Mouse (Mus musculus) limb, embryonic 15.5 days (tissue): Measurements from ENCODE around the gene Rexo1. TPM values are rescaled to one million over a fixed set of nuclear protein-coding genes. Genes with fewer than 3 reads are reported as not detected.

Experiments
- ATAC-seq: fragments of 200-750 bp; cut with Nextera tagmentation; 2 replicates; pipeline ENCODE4 v1.8.0; 2017; ENCODE audit warnings: low read depth, moderate TSS enrichment; ENCODE audit not compliant: insufficient number of reproducible peaks, low FRiP score, low TSS enrichment
- H3K27ac ChIP-seq: fragments of 300-500 bp; sonication (generic); 2 replicates; pipeline ENCODE4 v1.5.1; 2015; ENCODE audit warnings: moderate library complexity, mild to moderate bottlenecking, inconsistent platforms
- H3K27me3 ChIP-seq: fragments of 300-500 bp; sonication (generic); 2 replicates; pipeline ENCODE4 v1.6.1; 2015; ENCODE audit warnings: inconsistent platforms
- H3K36me3 ChIP-seq: fragments of 300-500 bp; sonication (generic); 2 replicates; pipeline ENCODE4 v1.6.1; 2015; ENCODE audit warnings: inconsistent platforms
- H3K4me1 ChIP-seq: fragments of 300-500 bp; sonication (generic); 2 replicates; pipeline ENCODE4 v1.6.1; 2015; ENCODE audit warnings: inconsistent platforms
- H3K4me2 ChIP-seq: fragments of 300-500 bp; sonication (generic); 2 replicates; pipeline ENCODE4 v1.6.1; 2015; ENCODE audit warnings: mild to moderate bottlenecking, inconsistent platforms
- H3K4me3 ChIP-seq: fragments of 300-500 bp; sonication (generic); 2 replicates; pipeline ENCODE4 v1.5.1; 2015; ENCODE audit warnings: mild to moderate bottlenecking, inconsistent platforms
- H3K9ac ChIP-seq: fragments of 300-500 bp; sonication (generic); 2 replicates; pipeline ENCODE4 v1.6.1; 2015; ENCODE audit warnings: inconsistent platforms
- H3K9me3 ChIP-seq: fragments of 300-500 bp; sonication (generic); 2 replicates; pipeline ENCODE4 v1.6.1; 2016; ENCODE audit warnings: inconsistent platforms
- WGBS: fragments of 180-500 bp; shearing (Covaris S2); methylation state at CpG from one replicate; pipeline ENCODE4 v1.1.7; 2015; 5-methylcytosine and 5-hydroxymethylcytosine counted together
- polyA plus RNA-seq: library from polyadenylated mRNA; unstranded; fragments of >200 nt; fragmentation: Nextera tagmentation; extraction: Ambion mirVana; gene quantifications from 2 replicates; pipeline ENCODE4 v1.2.1, GENCODE M21; 2015

The Rexo1 gene
- polyA plus RNA-seq, 1 experiment from 2014 or later, result 22.5 TPM

DNA sequence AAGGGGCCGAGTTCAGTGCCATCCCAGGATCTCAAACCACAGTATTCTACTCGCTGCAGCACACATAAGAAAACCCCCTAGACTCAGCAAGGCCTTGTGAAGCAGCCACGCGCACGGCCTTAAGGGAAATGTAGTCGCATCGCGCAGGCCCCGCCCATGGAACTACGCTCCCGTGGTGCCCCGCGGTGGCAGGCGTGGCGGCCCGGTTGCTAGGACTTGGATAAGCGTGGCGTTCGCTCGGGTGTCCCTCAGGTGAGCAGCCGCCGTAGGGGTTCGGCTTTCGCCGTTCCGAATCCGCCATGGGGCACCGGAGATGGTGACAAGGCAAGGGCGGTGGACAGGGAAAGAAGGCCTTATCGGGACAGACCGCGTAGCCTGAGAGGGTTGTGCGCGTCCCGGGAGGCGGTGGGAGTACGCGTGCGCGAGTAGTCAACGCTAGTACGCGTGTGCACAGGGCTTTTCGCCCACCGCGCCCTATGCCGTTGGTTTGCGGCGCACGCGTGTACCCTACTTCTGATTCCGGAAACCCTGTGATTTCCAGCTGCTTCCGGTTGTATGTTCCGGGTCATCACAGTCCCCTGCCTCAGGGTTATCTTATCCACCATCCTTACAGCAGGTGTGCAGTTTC is 41.5 kb upstream of the Rexo1 start, which contains the start of the genes Scamp4 and Adat3:
Gene Scamp4 (plus strand): TSS at position 175 of the 628 bp plus-strand sequence.
Gene Adat3 (plus strand): TSS at position 183 of the 628 bp plus-strand sequence.
- Histone ChIP-seq H3K36me3 (peaks cover 23% of the 10 kb centered on the region), H3K9ac (peak within 1 kb of the TSS; percentile 48), H3K4me3 (peak within 1 kb of the TSS; percentile 77), H3K9me3 (no peaks in the 10 kb centered on the region), H3K27me3 (no peaks in the 10 kb centered on the region), H3K4me2 (peak within 1 kb of the TSS; percentile 64), H3K27ac (peak within 1 kb of the TSS; percentile 91), H3K4me1 (peaks cover 18% of the 10 kb centered on the region)
- under 1% methylated on average over 52 of the region's 54 CpGs for WGBS
- peak; percentile 92 for ATAC-seq

DNA sequence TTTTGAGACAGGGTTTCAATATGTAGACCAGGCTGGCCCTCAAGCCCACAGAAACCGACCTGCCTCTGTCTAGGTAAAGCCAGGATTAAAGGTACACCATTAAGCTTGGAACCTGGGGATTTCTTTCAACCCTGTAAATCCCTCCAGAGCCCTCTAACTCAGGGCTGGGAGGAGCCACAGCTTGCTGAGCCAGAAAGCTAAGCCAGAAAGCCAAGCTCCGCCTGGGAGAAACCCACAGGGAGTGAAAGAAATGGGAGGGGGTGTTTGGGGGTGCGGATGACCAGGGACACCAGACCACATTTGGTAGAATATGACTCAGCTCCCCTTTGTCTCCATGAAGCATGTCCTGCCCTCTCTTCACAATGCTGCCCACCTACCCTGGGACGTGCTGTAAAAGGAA is 35.0 kb upstream of the Rexo1 start:
- no peak for ATAC-seq
- 41% methylated on average over 4 of the region's 4 CpGs for WGBS
- Histone ChIP-seq H3K4me1 (no peaks in the 10 kb centered on the region), H3K9ac (no peak overlapping the region), H3K4me2 (no peak overlapping the region), H3K4me3 (no peak overlapping the region), H3K36me3 (no peaks in the 10 kb centered on the region), H3K27ac (no peak overlapping the region), H3K9me3 (no peaks in the 10 kb centered on the region), H3K27me3 (no peaks in the 10 kb centered on the region)

DNA sequence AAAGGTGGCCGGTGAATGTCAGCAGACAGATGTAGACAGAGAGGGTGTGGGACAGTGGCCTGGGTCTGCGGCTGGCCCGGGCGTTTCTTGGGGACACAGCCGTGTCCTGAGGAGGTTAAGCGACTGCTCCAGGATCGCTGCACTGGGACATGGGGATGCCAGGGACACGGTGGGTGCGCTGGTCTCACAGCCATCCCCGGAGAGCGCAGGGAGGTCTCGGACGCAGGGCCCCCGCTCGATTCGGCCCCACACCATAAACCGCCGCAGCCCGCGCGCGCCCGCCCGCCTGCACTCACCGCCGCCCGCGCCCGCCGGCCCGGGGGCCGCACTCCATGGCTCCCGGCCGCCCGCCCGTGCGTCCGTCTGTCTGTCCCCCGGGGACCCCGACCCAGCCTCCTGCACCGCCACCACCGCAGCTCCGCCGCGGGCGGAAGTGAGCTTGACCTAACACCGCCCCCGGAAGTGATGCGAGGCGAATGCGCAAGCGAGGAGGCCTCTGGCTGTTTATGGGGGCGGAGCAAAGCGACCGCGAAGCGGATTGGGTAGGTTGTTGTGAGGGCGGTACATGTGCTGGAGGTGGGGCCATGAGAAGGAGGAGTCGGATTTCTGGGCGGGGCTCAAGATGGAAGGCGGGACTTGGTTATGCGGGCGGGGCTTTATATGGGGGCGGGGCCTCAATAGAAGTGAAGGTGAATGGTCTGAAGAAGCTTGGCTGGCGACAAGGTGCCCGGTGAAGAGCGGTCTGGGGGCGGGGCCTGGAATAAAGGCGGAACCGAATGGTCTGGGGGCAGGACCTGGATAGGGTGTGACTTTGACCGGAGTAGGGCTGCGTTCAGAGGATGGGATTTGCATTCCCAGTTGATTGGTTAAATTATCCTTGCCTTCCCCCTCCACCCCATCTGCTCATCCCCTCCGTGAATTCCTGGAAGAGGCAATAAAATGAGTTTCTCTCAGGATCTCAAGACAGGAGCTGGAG is 28.8 kb upstream of the Rexo1 start, which contains the start of gene Abhd17a:
Gene Abhd17a (minus strand): TSS at position 463 of the 976 bp plus-strand sequence.
- ATAC-seq, result peak; percentile 94

DNA sequence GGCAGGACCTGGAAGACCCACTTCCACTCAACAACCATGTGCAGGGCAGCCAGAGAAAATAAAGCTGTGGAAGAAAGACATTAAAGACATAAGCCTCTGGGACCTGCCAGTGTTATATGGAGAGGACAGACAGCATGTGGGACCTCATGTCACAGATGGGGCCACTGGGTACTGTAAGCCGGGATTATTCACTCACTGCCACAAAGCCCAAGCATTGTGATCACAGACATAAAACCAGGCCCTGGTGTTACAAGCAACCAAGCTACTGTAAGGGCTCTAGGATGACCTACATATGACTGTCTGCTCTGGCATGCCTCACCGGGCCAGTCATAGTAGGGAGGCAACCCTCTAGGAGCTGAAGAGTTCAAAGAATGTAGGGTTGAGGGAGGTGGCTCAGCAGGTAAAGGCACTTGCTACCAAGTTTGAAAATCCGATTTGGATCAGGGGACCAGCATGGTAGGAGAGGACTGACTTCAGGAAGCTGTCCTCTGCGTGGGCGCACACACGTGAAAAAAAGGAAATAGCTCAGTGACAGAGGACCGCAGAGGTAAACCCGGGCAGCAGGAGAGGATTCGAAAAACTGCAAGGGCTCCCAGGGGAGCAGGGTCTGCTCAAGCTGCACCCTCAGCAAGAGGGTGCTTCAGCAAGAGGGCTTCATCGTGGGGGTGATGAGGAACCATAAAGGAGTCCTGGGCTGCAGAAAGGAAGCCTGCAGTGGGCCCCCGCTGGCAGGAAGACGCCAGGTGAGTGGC is 27.9 kb upstream of the Rexo1 start:
- Histone ChIP-seq H3K4me3 (peak overlapping the region; percentile 93), H3K9me3 (no peaks in the 10 kb centered on the region), H3K9ac (peak overlapping the region; percentile 93), H3K36me3 (peaks cover 21% of the 10 kb centered on the region), H3K4me1 (peaks cover 42% of the 10 kb centered on the region), H3K27me3 (no peaks in the 10 kb centered on the region), H3K27ac (peak overlapping the region; percentile 79), H3K4me2 (peak overlapping the region; percentile 93)
- WGBS, result 15% methylated on average over 12 of the region's 12 CpGs
- ATAC-seq, result no peak

More for the DNA sequence above, 28.8 kb upstream of the Rexo1 start, which contains the start of gene Abhd17a:
- no peaks in the 10 kb centered on the region for H3K9me3 ChIP-seq
- WGBS, result under 1% methylated on average over 71 of the region's 73 CpGs
- H3K27me3 ChIP-seq, result no peaks in the 10 kb centered on the region
- peak within 1 kb of the TSS; percentile 93 for H3K4me3 ChIP-seq
- H3K36me3 ChIP-seq, result peaks cover 15% of the 10 kb centered on the region
- H3K9ac ChIP-seq, result peak within 1 kb of the TSS; percentile 93
- peak within 1 kb of the TSS; percentile 93 for H3K4me2 ChIP-seq
- H3K27ac ChIP-seq, result peak within 1 kb of the TSS; percentile 79
- peaks cover 34% of the 10 kb centered on the region for H3K4me1 ChIP-seq

DNA sequence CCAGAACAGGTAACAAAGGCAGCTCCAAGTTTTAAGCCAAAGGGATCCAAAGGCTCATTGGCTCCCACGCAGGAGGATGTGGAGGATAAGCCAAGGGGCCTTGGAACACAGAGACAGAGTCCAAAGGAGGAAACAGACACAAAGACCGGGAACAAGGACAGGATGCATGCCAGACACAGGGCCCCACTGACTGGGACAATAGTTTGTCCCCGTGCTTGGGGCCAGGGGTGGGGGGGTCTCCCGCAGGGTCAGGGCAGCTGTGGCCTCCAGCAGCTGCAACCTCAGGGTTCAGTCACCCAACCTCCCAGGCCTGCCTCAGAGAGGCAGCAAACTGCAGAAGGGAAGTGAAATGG is 25.9 kb upstream of the Rexo1 start:
- Histone ChIP-seq H3K4me1 (peaks cover 51% of the 10 kb centered on the region), H3K36me3 (peaks cover 39% of the 10 kb centered on the region), H3K4me2 (no peak overlapping the region), H3K27ac (peak overlapping the region; percentile 60), H3K9ac (0 out of 2 replicates have a peak overlapping the region, but pooled peaks have one; percentile 26), H3K4me3 (0 out of 2 replicates have a peak overlapping the region, but pooled peaks have one; percentile 1), H3K27me3 (no peaks in the 10 kb centered on the region), H3K9me3 (no peaks in the 10 kb centered on the region)
- WGBS, result 45% methylated on average over 4 of the region's 4 CpGs
- ATAC-seq, result no peak

DNA sequence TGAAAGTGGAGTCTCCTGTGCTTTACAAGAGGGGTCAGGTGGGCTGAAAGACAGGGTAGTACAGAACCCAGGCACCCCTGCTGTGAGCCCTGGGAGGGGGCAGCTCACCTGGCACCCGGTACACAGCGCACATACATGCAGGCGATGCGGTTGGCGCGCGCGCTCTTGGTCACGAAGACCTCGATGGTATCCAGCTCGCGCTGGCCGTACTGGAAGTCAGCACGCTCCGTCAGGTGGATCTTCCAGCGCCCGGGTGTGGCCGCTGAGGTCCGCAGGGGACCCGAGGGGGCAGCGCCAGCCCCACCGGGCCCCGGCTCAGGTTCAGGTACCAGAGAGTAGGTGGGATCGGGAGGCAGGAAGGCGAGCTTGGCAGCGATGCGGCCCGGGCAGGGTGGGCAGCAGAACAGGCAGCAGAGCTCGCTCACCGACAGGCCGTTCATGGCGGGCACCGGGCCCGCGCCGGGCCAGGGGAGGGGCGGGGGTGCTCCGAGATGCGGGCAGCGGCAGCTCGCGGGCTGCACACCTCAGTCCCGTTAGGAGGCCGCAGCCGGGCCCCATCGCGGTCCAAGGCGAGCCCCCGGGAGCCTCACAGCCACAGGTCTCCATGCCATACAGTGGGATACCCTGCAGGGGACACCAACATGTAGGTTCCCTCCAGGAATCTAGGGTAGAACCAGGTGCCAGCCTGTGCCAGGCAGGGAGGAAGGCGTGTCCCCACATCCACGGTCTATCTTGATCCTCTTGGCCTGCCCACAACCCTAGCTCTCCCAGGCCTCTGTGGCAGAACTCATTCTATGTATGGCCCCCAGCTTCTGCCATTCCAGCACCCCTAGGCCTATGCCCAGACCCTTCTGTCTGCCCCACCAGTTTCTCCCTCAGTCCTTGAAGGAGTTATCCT is 25.3 kb upstream of the Rexo1 start:
- Histone ChIP-seq H3K4me1 (peaks cover 51% of the 10 kb centered on the region), H3K27ac (peak overlapping the region; percentile 60), H3K4me3 (peak overlapping the region; percentile 1), H3K27me3 (no peaks in the 10 kb centered on the region), H3K4me2 (no peak overlapping the region), H3K9me3 (no peaks in the 10 kb centered on the region), H3K9ac (0 out of 2 replicates have a peak overlapping the region, but pooled peaks have one; percentile 26), H3K36me3 (peaks cover 42% of the 10 kb centered on the region)
- no peak for ATAC-seq
- WGBS, result 93% methylated on average over 40 of the region's 51 CpGs

DNA sequence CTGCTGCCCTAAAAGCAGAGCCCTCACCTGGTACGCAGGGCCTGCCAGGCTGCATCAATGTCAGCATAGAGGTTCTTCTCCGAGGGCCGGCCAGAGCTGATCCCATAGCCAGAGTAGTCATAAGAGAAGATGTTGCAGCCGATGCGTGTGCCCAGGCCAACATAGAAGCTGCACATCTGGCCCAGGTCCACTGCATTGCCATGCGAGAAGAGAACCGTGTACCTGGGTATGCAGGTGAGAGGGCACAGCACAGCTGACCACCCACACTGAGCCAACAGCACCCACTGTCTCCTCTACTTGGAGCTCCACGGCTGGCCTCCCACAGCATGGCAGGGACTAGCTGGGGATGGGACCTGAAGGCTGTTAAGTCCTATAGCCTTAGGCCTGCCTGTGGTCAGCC is 24.2 kb upstream of the Rexo1 start:
- H3K27ac ChIP-seq, result no peak overlapping the region; the same call in 1 of the 2 replicates
- no peaks in the 10 kb centered on the region for H3K27me3 ChIP-seq
- H3K9me3 ChIP-seq, result no peaks in the 10 kb centered on the region
- ATAC-seq, result no peak
- 92% methylated on average over 8 of the region's 8 CpGs for WGBS
- peaks cover 49% of the 10 kb centered on the region for H3K4me1 ChIP-seq
- H3K4me3 ChIP-seq, result peak overlapping the region; percentile 1; the same call in 1 of the 2 replicates
- no peak overlapping the region for H3K4me2 ChIP-seq
- 0 out of 2 replicates have a peak overlapping the region, but pooled peaks have one; percentile 2 for H3K9ac ChIP-seq
- peaks cover 45% of the 10 kb centered on the region for H3K36me3 ChIP-seq

DNA sequence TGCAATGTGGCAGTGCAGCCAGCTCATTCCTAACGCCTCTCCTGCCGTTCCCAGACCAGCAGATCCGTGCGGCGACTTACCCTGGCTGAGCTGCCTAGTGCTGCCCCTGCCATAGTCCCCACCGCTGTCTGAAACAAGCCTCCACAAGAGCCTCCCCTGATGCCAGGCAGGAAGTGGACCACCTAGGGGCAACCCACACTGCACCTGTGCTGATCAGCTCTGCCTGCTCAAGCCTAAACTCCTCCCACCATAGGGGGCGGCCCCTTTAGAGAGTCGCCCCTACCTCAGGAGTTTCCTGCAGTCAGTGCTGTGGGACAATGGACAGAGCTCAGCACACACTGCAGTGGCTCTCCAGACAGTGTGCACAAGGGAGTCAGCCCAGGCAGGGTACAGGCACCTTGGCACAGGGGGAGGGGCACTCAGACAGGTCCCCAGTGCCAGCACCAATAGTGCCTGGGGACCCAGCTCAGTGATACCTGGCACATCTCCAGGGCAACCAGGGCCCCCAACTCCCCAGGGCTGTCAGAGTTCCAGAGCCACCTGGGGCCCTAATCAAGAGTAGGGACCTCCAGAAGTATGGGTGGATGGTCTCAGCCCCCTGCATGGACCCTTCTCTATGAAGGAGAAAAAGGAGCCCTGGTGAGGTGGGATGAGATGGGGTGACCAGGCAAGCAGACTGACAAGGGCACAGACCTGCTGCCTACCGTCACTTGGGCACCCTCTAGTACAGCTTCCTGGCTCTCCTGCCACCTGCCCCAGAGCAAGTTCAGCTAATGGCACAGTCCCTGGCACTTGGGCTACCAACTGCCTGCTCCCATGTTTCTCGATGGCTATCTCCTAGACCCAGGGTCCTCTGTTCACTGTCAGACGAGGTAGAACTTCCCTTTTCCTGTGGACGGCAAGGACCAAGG is 23.5 kb upstream of the Rexo1 start:
- Histone ChIP-seq H3K27me3 (no peaks in the 10 kb centered on the region), H3K27ac (peak overlapping the region; percentile 39), H3K4me3 (no peak overlapping the region), H3K9me3 (no peaks in the 10 kb centered on the region), H3K9ac (0 out of 2 replicates have a peak overlapping the region, but pooled peaks have one; percentile 2), H3K36me3 (peaks cover 45% of the 10 kb centered on the region), H3K4me2 (no peak overlapping the region), H3K4me1 (peaks cover 47% of the 10 kb centered on the region)
- ATAC-seq, result no peak
- 76% methylated on average over 12 of the region's 12 CpGs for WGBS

DNA sequence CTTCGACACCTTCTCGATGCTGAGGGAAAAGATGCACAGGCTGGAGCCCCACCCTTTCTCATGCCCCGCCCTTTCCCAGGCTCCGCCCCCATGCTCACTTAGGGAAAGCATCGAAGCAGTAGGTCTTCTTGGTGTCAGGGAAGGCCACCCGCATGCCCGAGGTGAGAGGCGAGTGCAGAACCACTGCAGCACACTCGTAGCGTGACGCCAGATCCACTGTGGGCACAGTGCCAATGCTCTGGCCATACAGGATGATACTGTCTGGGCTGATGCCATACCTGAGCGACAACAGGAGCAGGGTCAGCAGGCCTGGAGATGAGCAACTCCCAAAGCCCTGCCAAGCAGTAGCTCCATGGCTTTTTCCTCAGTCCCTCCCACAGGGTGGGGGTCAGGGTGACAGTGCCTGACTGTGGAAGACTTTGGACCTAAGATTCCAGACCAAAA is 22.7 kb upstream of the Rexo1 start:
- no peak for ATAC-seq
- Histone ChIP-seq H3K27me3 (no peaks in the 10 kb centered on the region), H3K4me3 (no peak overlapping the region), H3K4me1 (peaks cover 46% of the 10 kb centered on the region), H3K9me3 (no peaks in the 10 kb centered on the region), H3K36me3 (peaks cover 45% of the 10 kb centered on the region), H3K27ac (no peak overlapping the region), H3K9ac (no peak overlapping the region), H3K4me2 (no peak overlapping the region)
- WGBS, result 57% methylated on average over 12 of the region's 12 CpGs

DNA sequence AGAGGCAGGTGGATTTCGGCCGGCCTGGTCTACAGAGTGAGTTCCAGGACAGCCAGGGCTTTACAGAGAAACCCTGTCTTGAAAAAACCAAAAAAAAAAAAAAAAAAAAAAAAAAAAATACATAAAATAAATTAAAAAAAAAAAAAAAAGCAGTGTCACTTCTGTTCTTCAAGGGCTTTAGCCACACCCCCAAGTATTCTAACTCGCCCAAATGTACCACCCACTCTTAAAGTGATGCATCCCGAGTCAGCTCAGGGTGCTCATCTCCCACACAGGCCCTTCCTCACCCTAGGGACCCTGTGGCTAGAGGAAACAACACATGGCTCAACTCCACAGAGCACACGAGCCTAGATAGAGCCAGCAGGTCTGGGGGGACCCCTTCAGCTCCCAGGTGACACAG is 21.7 kb upstream of the Rexo1 start:
- H3K9me3 ChIP-seq, result no peaks in the 10 kb centered on the region
- no peak overlapping the region for H3K27ac ChIP-seq
- H3K4me2 ChIP-seq, result no peak overlapping the region
- ATAC-seq, result no peak
- no peaks in the 10 kb centered on the region for H3K27me3 ChIP-seq
- H3K36me3 ChIP-seq, result peaks cover 45% of the 10 kb centered on the region
- H3K4me3 ChIP-seq, result no peak overlapping the region
- peaks cover 46% of the 10 kb centered on the region for H3K4me1 ChIP-seq
- no peak overlapping the region for H3K9ac ChIP-seq
- 81% methylated on average over 5 of the region's 5 CpGs for WGBS
